Mouse (Mus musculus) cortical plate, adult 2 months (tissue): ENCODE results near the gene Scarb1.

Experiments
- CTCF ChIP-seq: fragments of 200-500 bp; IDR thresholded peaks from 2 replicates; pipeline ENCODE4 v1.5.1; 2011; ENCODE audit warnings: mild to moderate bottlenecking, control low read depth, low read length; ENCODE audit not compliant: insufficient read depth; ENCODE audit errors: extremely low read depth
- POLR2A ChIP-seq: fragments of 200-500 bp; IDR thresholded peaks from 2 replicates; pipeline ENCODE4 v1.6.1; 2011; ENCODE audit warnings: mild to moderate bottlenecking, low read length, control low read depth; ENCODE audit not compliant: insufficient read depth; ENCODE audit errors: extremely low read depth

GRCm38 (mm10) chr5:125274182-125274581 lies 66.7 kb downstream of the Scarb1 start:
- TF ChIP-seq CTCF (no peak), POLR2A (no peak)
